Mouse (Mus musculus): ENCODE data around the gene Mcrip2. TPM values are rescaled to one million over a fixed set of nuclear protein-coding genes. Genes with fewer than 3 reads are reported as not detected.

The Mcrip2 gene
- polyA plus RNA-seq, 1 experiment: 28.2 TPM

DNA sequence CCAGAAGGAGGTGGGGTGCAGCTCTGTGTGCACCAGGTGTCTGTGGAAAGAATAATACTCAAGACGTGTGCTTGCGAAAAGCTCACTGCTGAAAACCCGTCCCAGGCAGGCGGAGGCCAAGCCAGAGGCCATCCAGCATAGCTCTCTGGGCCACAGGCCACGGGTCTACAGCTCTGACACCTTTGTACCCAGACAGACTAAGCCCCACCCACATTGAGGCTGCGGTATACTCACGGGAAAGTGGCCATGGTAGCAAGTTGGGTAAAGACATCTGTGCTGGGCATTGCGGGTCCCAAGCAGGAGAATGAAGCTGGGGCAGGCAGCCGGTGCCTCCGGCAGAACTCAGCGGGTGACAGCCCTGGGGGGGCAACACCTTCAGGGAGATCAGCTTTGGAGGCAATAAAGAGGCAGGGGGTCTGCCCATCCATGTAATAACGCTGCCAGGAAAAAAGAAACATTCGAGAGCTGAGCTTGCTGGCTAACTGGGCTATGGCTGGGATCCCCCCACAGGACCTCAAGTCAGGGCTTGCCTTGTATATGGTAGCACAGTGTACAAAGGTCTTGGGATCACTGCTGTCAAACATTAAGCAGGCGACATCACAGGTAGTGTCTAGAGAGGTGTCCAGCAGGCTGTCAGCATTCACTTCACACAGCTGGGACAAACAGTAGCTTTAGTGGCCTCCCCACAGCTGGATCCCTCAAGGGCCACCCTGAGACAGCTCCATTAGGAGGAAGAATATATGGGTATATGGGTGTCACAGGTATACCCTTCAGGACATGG is 28.9 kb downstream of the Mcrip2 start:
- TF ChIP-seq POLR2A (IDR thresholded peaks at IDR 0.05; ENCODE audit: control insufficient read depth, low read depth, low read length) (no peak), CTCF (IDR thresholded peaks at IDR 0.05; ENCODE audit: control insufficient read depth, insufficient read depth, insufficient replicate concordance, low read depth, low read length) (no peak)
- Histone ChIP-seq H3K4me3 (ENCODE audit: control insufficient read depth, low read depth, low read length) (no peak overlapping the region), H3K27me3 (ENCODE audit: control insufficient read depth, insufficient read depth, low read length) (no peaks in the 10 kb centered on the region), H3K4me1 (ENCODE audit: control insufficient read depth, insufficient read depth, low read length) (peaks cover 19% of the 10 kb centered on the region), H3K36me3 (ENCODE audit: control insufficient read depth, insufficient read depth, low read length) (no peaks in the 10 kb centered on the region), H3K27ac (ENCODE audit: control insufficient read depth, insufficient read depth, low read depth, low read length) (no peak overlapping the region)

DNA sequence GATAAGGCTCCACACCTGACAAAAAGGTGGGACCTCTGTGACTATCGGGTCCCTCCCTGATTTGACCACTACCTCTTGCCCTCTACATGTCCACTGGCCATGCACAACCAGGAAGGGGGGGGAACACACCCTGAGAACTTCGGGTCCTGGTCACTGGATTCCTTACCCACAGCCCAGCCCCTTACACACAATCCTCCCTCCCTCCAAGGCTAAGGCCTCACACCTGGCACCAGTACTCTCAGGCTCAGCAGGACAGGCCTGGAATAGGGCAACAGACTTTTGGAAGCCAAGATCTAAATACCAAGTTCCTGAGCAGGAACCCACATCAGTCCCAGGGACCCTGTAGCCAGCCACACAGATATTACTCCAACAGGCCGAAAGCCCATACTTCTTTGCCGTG is 29.7 kb downstream of the Mcrip2 start:
- Histone ChIP-seq H3K4me1 (ENCODE audit: control insufficient read depth, insufficient read depth, low read length) (peaks cover 26% of the 10 kb centered on the region), H3K4me3 (ENCODE audit: control insufficient read depth, low read depth, low read length) (no peak overlapping the region), H3K36me3 (ENCODE audit: control insufficient read depth, insufficient read depth, low read length) (no peaks in the 10 kb centered on the region), H3K27me3 (ENCODE audit: control insufficient read depth, insufficient read depth, low read length) (no peaks in the 10 kb centered on the region), H3K27ac (ENCODE audit: control insufficient read depth, insufficient read depth, low read depth, low read length) (no peak overlapping the region)
- no peak for TF ChIP-seq CTCF (IDR thresholded peaks at IDR 0.05; ENCODE audit: control insufficient read depth, insufficient read depth, insufficient replicate concordance, low read depth, low read length)
- no peak for TF ChIP-seq POLR2A (IDR thresholded peaks at IDR 0.05; ENCODE audit: control insufficient read depth, low read depth, low read length)

DNA sequence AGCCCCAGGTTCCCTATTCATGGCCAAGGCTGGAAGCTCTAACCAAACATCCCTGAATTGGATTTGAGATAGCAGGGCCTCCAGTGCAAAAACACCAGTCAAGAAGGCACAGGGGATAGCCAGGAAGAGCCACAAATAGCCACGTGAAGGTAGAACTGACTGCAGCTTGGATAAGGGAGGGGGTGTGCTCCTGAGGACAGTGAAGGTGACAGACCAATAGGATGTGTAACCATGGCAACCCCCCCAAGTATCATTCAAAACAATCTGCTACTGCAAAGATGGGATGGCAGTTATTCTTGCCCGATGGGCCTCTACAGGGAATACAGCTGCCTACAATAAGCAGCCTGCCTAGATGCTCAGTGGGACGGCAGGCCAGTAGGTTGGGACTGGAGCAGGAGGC is 31.0 kb downstream of the Mcrip2 start:
- Histone ChIP-seq H3K27ac (ENCODE audit: control insufficient read depth, insufficient read depth, low read depth, low read length) (peak overlapping the region; percentile 23), H3K4me1 (ENCODE audit: control insufficient read depth, insufficient read depth, low read length) (peaks cover 31% of the 10 kb centered on the region), H3K36me3 (ENCODE audit: control insufficient read depth, insufficient read depth, low read length) (no peaks in the 10 kb centered on the region), H3K4me3 (ENCODE audit: control insufficient read depth, low read depth, low read length) (no peak overlapping the region), H3K27me3 (ENCODE audit: control insufficient read depth, insufficient read depth, low read length) (no peaks in the 10 kb centered on the region)
- TF ChIP-seq CTCF (IDR thresholded peaks at IDR 0.05; ENCODE audit: control insufficient read depth, insufficient read depth, insufficient replicate concordance, low read depth, low read length) (no peak), POLR2A (IDR thresholded peaks at IDR 0.05; ENCODE audit: control insufficient read depth, low read depth, low read length) (no peak)

DNA sequence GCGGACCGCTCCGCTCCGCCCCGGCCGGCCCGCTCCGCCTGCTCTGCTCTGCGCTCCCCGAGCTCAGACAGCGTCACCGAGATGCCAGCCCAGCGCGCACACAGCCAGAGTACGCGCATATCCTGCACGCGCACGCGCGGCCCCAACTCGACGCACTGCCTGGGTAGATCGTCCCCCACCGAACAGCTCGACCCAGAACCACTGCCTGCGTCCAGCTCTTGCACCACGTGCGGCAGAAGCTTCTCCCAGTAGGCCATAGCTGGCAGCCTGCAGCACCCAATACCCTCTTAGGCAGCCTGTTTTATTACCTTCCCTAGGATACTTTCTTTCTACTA is 31.5 kb downstream of the Mcrip2 start, which contains the start of gene Rhbdl1:
Gene Rhbdl1, minus strand, starts transcription at position 220 of the 335 bp plus-strand sequence.
- H3K36me3 ChIP-seq (ENCODE audit: control insufficient read depth, insufficient read depth, low read length): no peaks in the 10 kb centered on the region
- H3K27ac ChIP-seq (ENCODE audit: control insufficient read depth, insufficient read depth, low read depth, low read length): peak within 1 kb of the TSS; percentile 23
- TF ChIP-seq CTCF (IDR thresholded peaks at IDR 0.05; ENCODE audit: control insufficient read depth, insufficient read depth, insufficient replicate concordance, low read depth, low read length) (no peak), POLR2A (IDR thresholded peaks at IDR 0.05; ENCODE audit: control insufficient read depth, low read depth, low read length) (no peak)
- H3K4me1 ChIP-seq (ENCODE audit: control insufficient read depth, insufficient read depth, low read length): peaks cover 33% of the 10 kb centered on the region
- no peaks in the 10 kb centered on the region for H3K27me3 ChIP-seq (ENCODE audit: control insufficient read depth, insufficient read depth, low read length)
- peak within 1 kb of the TSS; percentile 30 for H3K4me3 ChIP-seq (ENCODE audit: control insufficient read depth, low read depth, low read length)

DNA sequence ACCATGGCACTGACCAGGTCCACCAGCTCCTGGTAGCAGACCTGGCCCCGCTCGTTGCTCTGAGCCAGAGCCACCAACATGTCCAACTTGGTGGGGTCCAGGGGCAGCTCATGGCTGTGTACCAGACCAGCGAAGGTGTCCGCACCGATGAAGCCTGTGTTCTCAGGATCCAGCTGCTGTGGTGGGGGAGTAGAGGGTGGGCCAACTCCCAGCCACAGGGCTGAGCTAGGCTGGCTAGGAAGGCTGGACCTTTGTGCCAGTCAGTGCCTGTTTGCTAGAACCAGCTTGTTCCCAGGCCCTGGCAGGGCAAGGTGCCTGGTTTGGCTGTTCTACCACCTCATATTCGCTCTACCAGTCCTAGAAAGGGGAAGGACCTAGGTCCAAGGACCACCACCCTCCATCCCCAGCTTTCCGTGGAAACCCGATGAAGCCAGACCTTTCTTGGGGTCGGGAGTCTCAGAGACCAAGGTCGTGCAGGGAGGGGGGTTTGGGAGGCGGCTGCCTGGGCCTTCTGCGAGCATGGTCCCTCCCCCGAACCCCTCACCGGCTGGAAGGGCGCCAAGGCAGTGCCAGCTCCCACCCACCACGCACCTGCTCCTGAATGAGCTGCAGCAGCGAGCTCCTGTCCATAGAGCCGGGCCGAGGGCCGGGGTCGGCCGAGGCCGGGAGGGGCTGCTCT is 32.0 kb downstream of the Mcrip2 start:
- H3K4me1 ChIP-seq (ENCODE audit: control insufficient read depth, insufficient read depth, low read length): peaks cover 38% of the 10 kb centered on the region
- H3K27ac ChIP-seq (ENCODE audit: control insufficient read depth, insufficient read depth, low read depth, low read length): peak overlapping the region; percentile 0
- H3K36me3 ChIP-seq (ENCODE audit: control insufficient read depth, insufficient read depth, low read length): no peaks in the 10 kb centered on the region
- peak overlapping the region; percentile 30 for H3K4me3 ChIP-seq (ENCODE audit: control insufficient read depth, low read depth, low read length)
- H3K27me3 ChIP-seq (ENCODE audit: control insufficient read depth, insufficient read depth, low read length): no peaks in the 10 kb centered on the region
- TF ChIP-seq POLR2A (IDR thresholded peaks at IDR 0.05; ENCODE audit: control insufficient read depth, low read depth, low read length): no peak
- TF ChIP-seq CTCF (IDR thresholded peaks at IDR 0.05; ENCODE audit: control insufficient read depth, insufficient read depth, insufficient replicate concordance, low read depth, low read length): no peak

DNA sequence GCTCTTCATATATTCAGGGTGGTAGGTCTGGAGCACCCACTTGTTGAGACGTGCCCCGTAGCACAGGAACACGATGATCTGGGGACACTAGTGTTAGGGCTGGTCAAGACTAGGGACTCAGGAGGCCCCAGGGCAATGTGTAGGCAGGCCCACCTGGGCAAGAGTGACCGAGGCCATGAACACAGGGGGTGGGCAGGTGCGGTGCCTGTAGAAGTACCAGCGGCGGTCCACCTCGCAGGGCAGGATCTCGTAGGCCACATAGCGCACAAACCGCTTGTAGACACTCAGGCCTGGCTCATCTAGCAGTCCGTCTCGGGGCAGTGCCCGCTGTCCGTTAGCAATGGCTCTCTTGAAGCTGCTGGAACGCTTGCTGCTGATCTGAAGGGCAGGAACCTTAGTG is 32.7 kb downstream of the Mcrip2 start:
- H3K27ac ChIP-seq (ENCODE audit: control insufficient read depth, insufficient read depth, low read depth, low read length): no peak overlapping the region
- H3K27me3 ChIP-seq (ENCODE audit: control insufficient read depth, insufficient read depth, low read length): no peaks in the 10 kb centered on the region
- H3K36me3 ChIP-seq (ENCODE audit: control insufficient read depth, insufficient read depth, low read length): no peaks in the 10 kb centered on the region
- peaks cover 40% of the 10 kb centered on the region for H3K4me1 ChIP-seq (ENCODE audit: control insufficient read depth, insufficient read depth, low read length)
- TF ChIP-seq CTCF (IDR thresholded peaks at IDR 0.05; ENCODE audit: control insufficient read depth, insufficient read depth, insufficient replicate concordance, low read depth, low read length) (no peak), POLR2A (IDR thresholded peaks at IDR 0.05; ENCODE audit: control insufficient read depth, low read depth, low read length) (peak; percentile 41; the same call in 1 of the 2 replicates)
- H3K4me3 ChIP-seq (ENCODE audit: control insufficient read depth, low read depth, low read length): no peak overlapping the region

DNA sequence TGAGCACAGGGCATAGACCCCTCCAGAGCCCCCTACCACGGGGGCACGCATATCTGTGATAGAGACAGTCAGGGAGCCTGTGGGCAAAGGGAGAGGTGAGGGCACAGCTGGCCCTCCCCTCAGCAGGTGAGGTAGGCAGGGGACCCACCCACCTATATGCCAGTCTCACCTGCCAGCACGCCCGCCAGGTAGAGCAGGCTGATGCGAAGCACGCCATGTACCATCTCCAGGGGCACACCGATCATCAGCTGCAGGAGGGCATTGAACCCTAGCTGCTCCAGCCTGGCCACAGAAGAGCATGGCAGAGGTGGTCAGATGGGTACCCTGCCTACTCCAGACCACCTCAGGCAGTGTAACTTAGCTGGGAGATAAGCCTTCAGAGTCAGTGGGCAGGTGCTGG is 33.3 kb downstream of the Mcrip2 start:
- no peaks in the 10 kb centered on the region for H3K27me3 ChIP-seq (ENCODE audit: control insufficient read depth, insufficient read depth, low read length)
- no peak overlapping the region for H3K27ac ChIP-seq (ENCODE audit: control insufficient read depth, insufficient read depth, low read depth, low read length)
- no peak overlapping the region for H3K4me3 ChIP-seq (ENCODE audit: control insufficient read depth, low read depth, low read length)
- no peak for TF ChIP-seq CTCF (IDR thresholded peaks at IDR 0.05; ENCODE audit: control insufficient read depth, insufficient read depth, insufficient replicate concordance, low read depth, low read length)
- TF ChIP-seq POLR2A (IDR thresholded peaks at IDR 0.05; ENCODE audit: control insufficient read depth, low read depth, low read length): no peak
- peaks cover 40% of the 10 kb centered on the region for H3K4me1 ChIP-seq (ENCODE audit: control insufficient read depth, insufficient read depth, low read length)
- no peaks in the 10 kb centered on the region for H3K36me3 ChIP-seq (ENCODE audit: control insufficient read depth, insufficient read depth, low read length)
